Mouse (Mus musculus) brain, embryonic 14.5 days (tissue): ENCODE data around the gene P2rx6.

ENCODE experiments used
- CTCF ChIP-seq: fragments of 200-500 bp; IDR thresholded peaks from 2 replicates; pipeline ENCODE4 v1.5.1; 2012; ENCODE audit warnings: inconsistent platforms, mild to moderate bottlenecking, moderate library complexity, borderline replicate concordance; ENCODE audit not compliant: insufficient read depth, insufficient read length; ENCODE audit errors: extremely low read depth
- POLR2A ChIP-seq: fragments of 200-500 bp; IDR thresholded peaks from 2 replicates; pipeline ENCODE4 v1.6.1; 2012; ENCODE audit warnings: mild to moderate bottlenecking, inconsistent platforms, borderline replicate concordance; ENCODE audit not compliant: poor library complexity, insufficient read depth, insufficient read length, severe bottlenecking; ENCODE audit errors: extremely low read depth

DNA sequence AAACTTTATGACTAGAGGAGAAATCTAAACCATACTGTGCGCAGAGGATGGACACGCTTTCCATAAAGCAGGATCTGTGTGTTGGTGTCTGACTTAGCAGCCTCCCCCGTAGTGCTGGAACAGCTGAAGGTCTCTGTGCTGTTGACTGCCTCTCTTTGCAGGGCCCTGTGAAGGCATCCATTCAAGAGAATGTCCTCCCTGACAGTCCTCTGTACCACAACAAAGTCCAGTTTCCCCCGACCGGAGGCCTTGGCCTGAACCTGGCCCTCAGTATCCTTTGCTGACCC is 64.5 kb downstream of the P2rx6 start:
- TF ChIP-seq POLR2A = no peak
- TF ChIP-seq CTCF = no peak
